Mouse (Mus musculus): Measurements from ENCODE around the gene Wwox.
A peak's percentile ranks its signal among the peaks of the same experiment; 100 is the strongest.

Wwox gene

DNA sequence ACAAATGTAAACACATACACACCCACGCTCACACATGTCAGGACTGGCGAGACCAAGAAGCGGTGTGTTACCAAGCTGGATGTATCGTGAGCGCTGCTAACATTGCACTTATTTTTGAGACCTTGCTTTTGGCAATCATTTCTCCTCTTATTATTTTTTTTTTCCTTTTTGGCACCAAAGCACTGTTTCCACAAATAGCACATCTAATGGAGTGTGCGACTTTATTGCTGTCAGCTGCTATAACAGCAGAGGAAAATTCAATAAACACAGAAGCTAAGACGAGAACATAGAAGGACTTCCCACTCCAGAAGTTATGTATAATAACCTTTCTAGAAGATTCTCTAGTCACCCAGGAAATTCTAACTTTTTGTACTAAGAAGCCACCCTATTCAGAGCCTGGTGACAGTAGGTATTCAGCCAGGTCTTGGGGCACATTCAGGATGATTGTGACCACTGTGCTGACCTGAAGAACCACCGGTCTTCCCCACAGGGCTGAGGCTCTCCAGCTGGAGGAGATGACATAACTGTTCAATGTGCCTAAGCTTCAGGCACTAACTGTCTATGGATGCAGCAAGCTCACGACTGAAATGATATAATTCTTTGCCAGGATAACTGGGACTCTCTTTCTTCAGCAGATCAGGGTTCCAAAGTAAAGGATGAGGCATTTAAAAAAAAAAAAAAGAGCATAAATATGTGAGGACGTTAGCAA is 586.1 kb downstream of the Wwox start:
- no peak for DNase-seq (ENCODE audit: low spot score)

DNA sequence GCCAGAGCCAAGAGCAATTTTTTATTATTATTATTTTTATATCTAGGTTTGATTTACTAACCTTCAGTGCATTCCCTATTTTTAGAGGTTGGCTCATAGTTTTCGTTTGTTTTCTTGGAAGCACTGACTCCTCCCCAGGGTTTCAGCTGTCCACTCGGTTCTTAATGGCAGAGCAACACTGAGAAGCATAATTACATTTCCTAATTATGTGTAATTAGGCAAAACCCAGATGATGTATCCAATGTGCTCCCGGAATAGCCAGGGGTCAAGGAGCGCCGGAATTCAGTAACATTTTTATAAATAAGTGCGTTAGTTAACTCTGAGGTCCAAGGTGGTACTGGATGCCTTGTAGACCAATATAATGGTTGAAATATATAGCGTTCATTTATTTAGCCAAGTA is 586.7 kb downstream of the Wwox start:
- DNase-seq (ENCODE audit: low spot score), result no peak

DNA sequence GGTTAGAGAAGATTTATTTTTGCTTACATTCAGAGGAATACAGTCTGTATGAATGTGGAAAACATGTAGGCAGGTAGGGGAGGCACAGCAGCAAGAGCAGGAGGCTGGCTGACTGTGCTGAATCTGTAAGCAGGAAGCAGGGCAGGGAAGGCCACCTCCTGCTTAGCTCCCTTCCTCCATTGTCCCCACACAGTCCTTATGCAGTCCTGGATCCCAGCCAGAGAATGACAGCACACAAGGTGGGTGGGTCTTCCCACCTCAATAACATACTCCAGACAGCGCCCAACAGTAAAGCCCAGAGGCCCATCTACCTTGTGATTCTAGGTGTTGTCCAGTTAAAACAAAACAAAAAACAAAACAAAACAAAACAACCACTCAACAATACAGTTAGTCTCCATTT is 593.7 kb downstream of the Wwox start:
- DNase-seq (ENCODE audit: low spot score), result no peak

DNA sequence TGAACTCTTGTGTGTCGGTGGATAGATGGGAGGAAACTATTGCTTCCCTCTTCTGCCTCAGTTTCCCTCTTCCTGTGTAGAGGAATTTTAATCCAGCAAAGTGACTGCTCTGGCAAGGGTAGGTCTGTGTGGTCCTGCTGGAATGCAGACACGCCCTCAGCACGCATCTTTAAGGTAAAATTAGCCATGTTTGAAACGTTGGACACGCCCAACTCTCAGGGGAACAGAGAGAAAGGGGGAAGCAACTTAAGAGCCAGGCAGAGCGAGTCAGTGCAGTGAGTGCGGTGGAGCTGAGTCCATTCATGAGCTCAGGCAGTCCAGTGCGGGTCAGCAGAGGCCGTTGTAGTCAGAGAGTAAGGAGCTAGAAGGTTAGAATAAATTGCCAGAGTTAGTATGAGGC is 596.6 kb downstream of the Wwox start:
- DNase-seq (ENCODE audit: low spot score), result no peak

DNA sequence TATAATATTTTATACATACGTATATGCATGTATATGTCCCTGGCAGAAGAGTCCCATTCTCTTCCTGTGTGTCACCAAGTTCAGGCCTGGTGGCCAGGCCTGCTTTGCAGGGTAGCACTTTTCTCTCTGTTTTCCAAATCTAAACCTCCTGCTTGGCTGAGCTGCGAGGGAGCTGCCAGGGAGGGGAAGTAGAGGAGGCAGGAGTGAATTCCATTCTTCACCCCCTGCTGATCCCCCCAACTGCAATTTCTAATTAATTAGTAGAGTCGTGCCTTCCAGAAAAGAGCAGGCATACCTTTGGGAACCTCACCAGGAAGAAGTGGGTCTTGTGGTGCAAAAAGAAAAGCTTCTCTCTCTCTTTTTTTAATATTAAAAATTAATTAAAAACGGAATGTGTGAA is 599.0 kb downstream of the Wwox start:
- no peak for DNase-seq (ENCODE audit: low spot score)

DNA sequence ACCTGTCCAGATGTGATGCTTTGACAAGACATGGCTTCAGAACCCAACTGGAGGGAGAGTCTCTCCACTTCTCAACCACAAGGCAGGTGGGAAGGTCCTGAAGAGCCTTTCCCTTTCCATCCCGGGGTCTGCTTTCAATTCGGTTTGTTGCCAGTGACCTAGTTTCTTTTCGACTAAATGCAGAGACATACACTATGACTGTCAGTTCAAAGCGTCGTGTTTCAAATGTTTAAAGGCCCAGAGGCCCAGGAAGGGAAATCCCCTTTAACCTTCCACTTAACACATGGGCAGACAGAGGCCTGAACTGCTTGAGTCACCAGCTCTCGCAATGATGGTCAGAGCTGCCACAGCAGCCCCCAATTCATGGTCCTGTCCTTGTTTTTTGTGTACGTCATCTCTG is 606.3 kb downstream of the Wwox start:
- no peak for DNase-seq (ENCODE audit: low spot score)

DNA sequence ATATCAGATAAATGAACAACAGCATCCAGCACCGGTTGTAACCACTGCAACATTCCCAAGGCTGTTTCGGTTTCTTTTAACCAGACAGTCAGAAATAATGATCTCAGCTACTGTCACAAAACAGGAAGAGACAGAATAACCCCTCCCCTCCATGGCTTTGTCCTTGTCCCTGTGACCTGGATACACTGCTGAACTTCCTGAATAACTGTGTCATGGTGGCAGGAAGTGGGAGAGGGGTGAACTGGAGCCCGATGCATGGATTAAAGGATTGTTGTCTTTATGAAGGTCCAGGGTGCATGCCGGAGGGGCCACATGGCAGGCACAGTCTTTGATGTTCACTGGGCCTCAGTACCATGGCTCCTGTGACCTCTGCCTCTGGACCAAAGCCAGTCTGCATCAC is 607.0 kb downstream of the Wwox start:
- no peak for DNase-seq (ENCODE audit: low spot score)

DNA sequence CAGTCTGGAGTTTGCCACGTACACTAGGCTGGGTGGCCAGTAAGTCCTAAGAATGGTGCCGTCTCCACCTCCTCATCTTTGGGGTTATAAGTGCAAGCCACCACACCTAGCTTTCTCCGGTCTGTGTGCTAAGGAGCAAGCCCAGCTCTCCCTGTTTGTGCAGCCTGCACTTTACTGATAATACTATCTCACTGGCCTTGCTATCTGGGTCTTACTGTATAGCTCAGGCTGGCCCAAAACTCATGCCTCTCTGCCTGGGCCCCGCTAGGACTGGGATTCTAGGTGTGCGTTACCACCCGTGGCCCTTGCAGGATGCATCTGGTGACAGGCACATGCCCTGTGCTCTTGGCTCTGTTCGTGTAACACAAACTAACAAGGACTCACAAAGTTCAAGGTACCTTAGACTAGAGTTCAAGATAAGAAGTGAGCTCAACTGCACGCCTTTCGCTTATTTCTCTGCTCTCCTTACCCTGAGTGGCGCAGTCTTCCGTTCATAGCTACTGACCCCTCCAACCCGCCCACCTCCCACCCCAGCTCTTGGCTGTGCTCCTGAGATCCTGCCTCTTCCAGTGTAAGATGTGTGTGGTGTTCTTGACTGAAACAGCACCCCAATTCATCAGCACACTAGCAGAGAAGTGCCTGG is 618.9 kb downstream of the Wwox start:
- no peak for DNase-seq (ENCODE audit: low spot score)

DNA sequence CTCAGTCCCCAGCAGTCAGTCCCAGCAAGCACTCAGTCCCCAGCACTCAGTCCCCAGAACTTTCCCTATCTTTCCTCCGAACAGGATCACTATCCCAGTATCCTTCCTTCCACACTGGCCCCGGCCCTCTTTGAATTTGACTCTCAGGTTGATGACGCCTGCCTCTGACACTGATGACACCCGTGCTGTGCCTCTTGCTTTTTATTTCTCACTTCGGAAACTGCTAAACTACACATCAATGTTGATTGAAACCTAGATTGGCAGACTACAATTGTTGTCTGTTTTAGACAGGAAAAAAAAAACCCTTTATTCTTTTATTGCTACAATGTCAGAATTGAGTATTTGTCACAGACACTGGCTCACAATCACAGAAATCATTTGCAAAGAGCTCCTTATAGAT is 624.2 kb downstream of the Wwox start:
- DNase-seq (ENCODE audit: low spot score), result no peak

DNA sequence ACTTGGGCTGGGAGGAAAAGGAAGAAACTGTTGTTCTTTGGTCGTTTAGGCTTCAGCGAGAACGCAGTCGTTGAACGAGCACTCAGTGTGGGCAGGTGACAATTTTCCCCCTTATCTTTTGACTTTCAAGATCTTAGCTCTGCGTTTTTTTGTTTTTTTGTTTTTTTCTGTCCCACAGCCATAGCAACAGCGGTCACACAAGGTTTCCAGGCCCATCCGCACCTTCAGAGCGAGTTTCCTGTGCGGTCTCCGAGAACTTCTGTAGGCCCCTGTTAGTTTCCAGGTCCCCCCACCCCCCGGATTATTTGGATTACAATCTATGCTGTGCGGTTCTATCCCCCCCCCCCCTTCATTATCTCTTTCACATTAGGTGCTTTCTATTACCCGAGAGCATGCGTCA is 625.2 kb downstream of the Wwox start:
- DNase-seq (ENCODE audit: low spot score), result no peak

DNA sequence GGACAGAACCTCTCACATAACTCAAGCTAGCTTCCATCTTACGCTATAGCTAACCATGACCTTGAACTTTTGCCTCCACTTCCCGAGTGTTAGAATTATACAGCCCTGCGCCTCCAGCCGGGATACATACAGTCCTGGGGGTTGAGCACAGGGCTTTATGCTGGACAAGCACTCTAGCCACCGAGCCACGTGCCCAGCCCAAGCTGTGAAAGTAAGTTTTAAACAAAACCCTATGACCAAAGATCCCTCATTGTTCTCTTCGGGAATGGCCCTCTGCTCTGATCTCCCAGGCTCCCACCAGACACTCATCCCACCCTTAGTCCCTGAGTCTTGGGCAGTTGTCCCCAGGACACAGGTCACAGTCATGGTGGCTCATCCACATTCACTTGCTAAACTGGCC is 625.9 kb downstream of the Wwox start:
- DNase-seq (ENCODE audit: low spot score), result no peak

DNA sequence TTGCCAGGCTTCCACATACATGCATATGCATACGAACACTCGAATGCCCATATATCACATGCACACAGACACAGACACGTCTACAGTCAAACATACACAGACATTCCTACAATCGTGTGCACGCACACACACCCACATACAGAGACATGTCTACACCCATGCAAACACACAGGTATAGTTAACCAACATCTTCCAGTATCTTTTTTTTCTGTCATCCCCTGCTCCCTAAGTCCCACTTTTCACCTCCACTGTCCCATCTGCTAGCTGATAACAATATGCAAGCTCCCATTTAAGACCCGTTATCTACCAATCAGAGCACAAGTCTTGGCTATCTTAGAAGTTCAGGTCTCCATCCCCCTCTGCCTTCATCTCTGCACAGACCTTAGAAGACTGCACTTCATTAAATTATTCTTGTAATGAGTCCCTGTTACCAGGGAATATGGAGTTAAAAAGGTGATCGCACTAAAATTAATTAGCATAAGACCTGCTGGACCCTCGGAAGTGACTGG is 627.1 kb downstream of the Wwox start:
- DNase-seq (ENCODE audit: low spot score), result no peak

DNA sequence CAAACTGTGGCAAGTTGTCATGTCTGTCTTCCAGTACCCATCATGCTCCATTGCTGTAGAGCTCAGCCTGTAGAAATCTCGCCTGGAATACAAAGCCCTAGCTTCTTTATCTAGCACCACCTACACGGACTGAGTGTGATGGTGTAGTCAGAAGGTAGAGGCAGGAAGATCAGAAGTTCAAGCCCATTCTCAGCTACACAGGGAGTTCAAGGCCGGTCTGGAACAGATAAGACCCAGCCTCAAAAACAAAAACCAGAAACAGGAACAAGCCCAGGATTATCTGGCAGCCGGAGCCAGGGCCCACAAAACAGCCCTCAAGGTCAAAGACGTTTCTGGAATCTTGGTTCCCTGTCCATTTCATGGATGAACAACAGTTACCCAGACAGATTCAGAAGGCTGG is 629.3 kb downstream of the Wwox start:
- no peak for DNase-seq (ENCODE audit: low spot score)

DNA sequence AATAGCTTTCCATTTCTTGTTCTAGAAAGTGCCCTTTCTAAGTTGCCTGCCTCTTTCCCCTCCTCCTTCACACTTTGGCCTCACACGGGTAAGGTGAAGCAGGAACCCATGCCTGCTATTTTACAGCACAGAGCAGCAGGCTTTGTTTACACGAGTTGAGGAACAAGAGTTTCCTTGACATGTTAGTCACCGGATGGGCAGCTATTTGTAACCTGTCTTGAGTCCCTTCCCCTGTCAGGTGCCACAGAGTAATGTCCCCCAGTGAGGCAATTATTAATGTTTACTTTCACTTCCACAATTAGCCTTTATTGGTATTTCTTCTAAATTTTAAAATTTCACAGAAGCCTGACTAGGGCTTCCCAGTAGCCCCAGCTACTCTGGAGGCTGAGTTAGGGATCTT is 630.8 kb downstream of the Wwox start:
- DNase-seq (ENCODE audit: low spot score), result no peak

DNA sequence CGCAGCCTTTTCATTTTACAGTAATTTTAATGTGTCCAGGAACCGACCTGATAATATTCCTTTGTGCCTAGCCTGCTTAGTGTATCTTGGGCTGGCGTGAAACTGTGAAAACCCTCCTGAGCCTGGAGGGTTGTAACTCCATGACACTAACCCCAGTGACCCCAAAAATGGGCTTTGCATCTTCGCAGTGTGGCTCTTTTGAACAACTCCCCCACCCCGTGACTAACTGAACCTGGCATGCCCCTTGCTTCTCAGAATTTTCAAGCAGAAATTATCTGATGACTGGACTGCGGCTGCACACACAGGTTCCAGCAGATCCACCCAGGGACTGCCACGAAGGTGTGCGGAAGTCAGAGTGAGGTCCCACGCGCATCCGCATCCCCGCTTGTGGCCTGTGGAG is 631.8 kb downstream of the Wwox start:
- no peak for DNase-seq (ENCODE audit: low spot score)

DNA sequence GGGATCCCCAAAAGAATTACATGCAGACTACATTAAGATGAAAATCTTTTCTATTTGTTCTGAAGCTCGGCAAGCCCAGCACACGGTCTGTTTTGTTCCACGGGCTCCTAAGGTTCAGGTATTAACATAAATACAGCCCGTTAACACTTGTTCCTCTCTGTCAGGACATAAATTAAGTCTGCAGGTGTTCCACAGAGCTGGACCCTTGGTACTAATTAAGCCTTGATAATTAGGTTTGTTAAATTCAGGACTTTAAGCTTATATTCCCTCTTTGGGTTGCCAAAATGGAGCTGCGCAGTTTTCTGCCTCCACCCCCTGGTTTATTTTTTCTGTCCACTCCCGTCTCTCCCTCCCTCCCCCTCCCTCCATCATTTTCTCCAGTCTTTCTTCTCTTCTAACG is 638.8 kb downstream of the Wwox start:
- no peak for DNase-seq (ENCODE audit: low spot score)

DNA sequence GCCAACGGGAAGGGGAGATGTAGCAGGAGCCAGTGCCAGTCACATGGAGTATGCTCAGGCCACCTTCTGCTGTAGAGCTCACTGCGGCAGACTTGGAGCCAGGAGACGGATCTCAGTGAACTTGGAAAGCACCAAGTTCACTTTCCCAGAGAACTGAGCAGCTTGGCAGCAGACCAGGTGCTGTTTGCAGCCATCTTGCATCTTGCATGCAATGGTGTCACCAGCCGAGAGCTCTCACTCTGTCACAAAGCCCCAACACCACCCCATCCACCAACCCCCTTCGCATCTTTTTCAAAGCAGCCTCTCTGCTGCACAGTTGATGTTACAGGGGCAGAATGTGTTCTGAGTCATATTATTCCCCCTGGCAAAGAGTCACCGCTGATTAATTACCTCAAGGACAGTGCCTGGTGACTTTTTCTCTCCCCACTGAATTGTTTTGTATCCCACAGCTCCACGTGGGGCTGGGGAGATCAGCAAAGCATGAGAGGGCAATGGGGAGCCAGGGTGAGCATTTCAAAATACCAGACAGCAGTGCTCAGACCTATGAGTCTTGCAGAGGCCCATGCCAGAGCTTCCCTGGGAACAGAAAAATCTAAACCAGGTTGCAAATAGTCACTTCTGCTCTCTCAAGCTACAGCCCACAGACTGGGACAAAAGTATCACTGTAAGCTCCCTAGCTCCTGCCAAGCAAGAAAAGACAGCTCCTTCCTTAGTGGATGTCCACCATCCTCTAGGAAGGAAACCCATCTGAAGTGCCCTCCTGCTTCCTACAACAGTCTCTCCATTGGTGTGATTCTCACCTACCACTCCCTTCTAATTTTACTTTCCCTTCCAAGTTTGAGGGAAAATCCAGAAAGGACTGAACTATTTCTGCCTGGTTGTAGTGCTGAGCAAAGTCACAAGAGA is 642.1 kb downstream of the Wwox start:
- no peak for DNase-seq (ENCODE audit: low spot score)

DNA sequence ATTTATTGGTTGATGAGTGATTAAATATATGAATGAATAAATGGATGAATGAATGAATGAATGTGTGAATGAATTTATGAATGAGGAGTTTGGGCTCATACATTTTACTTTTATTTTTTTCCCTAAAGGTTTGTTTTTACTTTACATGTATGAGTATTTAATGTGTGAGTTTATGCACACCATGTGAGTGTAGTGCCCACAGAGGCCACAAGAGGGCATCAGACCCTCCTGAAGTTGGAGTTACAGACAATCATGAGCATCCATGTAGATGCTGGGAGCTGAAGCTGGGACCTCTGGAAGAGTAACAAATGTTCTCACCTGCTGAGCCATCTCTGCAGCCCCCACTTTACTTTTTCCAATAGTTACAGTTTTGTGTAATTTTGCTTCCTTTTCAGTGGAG is 648.7 kb downstream of the Wwox start:
- DNase-seq (ENCODE audit: low spot score), result no peak

DNA sequence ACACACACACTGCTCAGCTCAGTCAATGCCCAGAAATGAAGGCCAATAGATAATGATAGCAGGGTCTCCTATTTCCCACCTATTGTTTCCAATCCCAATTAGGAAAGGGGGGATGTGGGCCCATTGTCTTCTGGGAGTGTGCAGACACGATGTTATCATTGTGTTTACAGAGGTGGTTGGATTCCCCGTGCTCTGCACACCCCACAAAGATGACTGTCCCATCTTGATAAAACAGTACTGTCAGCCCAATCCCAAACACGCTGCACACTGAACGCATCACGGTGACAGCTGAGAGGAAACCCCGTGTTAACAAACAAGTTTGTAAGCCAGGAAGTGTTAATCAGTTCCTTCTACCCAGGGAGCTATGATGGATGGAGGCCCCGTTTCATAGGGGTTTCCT is 650.3 kb downstream of the Wwox start:
- DNase-seq (ENCODE audit: low spot score), result no peak

DNA sequence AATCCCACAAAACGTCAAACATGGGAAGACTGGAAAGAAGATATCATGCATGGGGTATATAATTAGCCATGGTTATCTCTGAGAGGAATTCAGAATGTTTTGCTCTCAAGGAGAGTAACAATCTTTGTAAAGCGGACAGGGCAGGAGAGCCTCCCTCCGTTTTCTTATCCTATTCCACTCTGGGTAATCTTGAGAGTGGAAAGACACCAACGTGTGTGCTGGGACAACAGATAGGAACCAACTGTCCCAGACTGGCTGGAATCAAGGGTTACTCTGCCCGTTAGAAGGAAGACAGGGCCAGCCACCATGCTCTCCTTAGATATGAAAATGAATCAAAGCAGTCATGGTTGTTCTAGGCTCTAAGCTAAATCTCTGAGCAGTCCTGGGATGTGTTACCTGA is 650.7 kb downstream of the Wwox start:
- DNase-seq (ENCODE audit: low spot score), result no peak

DNA sequence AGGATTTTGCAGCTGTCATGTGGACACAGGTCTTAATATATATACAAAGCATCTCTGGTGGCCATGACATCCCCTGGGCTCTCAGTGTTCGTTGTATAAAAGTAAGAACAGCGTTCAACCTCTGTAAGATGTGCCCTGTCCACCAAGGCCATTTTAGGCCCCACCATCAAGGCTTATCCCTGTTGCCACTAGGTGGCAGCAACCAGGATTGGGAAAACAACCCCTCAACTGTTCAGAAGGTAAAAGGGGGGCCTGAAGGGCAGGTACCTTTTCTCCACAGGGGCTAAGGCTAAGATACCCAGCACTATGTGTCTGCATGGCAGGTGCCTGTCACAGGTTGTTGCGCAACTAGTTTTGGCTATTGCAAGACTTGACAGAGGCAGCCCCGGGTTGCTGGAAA is 656.1 kb downstream of the Wwox start:
- DNase-seq (ENCODE audit: low spot score), result peak; percentile 5

DNA sequence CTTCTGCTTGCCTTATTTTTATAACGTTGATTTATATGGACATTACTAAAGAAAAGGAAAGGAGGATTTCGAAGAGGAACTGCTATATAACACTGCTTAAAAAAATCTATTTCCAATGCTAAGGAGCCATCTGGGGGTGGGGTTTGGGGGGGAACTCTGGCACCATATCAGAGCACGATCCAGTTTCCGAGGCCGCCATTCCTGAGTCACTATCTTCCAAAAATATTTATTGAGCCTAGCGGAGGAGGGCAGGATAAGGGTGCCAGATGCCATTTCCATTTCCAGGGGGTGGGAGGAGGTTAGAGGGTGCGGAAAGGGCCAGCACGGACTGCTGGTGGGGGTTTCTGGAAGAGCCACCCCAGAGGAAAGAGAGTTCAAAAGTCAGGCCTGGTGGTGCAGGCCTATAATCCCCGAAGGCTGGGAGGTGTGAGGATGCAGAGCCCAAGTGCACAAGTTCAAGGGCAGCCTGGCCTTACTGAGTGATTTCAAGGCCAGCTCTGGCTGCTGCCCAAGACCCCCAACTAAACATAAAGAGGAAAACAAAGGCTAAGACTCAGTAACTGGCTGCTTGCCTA is 658.6 kb downstream of the Wwox start:
- DNase-seq (ENCODE audit: low spot score), result no peak

DNA sequence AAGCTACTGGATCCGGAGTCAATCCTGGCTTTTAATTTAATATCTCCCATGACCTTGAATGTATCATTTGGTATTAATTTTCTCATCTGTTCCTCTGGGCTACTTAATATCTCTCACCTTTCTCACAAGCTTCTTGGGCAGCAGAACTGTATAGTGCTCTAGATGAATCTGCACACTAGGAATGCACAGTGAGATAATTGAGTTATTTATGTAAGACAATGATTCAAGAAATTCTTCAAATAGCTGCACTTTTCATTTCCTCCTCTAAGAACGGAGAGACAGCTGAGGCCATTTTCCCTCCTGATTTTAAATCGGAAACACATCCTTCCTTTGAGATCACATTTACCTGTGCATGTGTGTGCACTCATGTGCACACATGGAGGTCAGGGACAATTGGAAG is 669.9 kb downstream of the Wwox start:
- no peak for DNase-seq (ENCODE audit: low spot score)

Measured in c-Kit-positive CD71-positive TER-119-positive erythroid progenitor cells, embryonic 14.5 days (primary cell).